Mouse (Mus musculus): ENCODE data around the gene Sec63. TPM values are rescaled to one million over a fixed set of nuclear protein-coding genes. Genes with fewer than 3 reads are reported as not detected.

Gene Sec63
- total RNA-seq, 1 experiment from 2014 or later = 37.6 TPM

- no peak for ATAC-seq (replicated peaks; ENCODE audit: low read depth, poor library complexity, severe bottlenecking)
These were observed 64.6 kb downstream of the Sec63 start for GRCm38 (mm10) chr10:42825923-42826322.

GRCm38 (mm10) chr10:42827155-42827554 lies 65.9 kb downstream of the Sec63 start:
- ATAC-seq (replicated peaks; ENCODE audit: low read depth, poor library complexity, severe bottlenecking) = no peak

DNA sequence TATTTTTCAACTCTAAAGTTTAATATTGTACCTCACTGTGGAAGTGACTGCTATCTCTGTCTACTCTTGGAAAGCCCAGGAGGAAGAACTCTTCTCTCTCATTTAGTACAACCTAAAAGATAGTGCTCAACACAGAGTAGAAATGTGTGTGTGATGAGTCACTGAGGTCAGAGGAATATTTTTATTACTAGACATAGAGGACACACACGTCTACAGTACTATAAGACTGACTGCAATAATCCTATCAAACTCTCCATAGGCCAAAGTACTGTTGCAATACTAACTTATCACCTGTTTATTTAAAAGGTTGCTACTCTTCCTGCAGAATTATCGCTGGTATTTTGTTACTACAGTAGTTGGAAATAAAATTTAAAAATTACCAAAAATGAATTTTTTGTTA lies 68.7 kb downstream of the Sec63 start:
- ATAC-seq (replicated peaks; ENCODE audit: low read depth, poor library complexity, severe bottlenecking) = no peak

GRCm38 (mm10) chr10:42830409-42830808 lies 69.1 kb downstream of the Sec63 start:
- no peak for ATAC-seq (replicated peaks; ENCODE audit: low read depth, poor library complexity, severe bottlenecking)

- no peak for ATAC-seq (replicated peaks; ENCODE audit: low read depth, poor library complexity, severe bottlenecking)
These were observed 71.4 kb downstream of the Sec63 start for GRCm38 (mm10) chr10:42832677-42833076.

DNA sequence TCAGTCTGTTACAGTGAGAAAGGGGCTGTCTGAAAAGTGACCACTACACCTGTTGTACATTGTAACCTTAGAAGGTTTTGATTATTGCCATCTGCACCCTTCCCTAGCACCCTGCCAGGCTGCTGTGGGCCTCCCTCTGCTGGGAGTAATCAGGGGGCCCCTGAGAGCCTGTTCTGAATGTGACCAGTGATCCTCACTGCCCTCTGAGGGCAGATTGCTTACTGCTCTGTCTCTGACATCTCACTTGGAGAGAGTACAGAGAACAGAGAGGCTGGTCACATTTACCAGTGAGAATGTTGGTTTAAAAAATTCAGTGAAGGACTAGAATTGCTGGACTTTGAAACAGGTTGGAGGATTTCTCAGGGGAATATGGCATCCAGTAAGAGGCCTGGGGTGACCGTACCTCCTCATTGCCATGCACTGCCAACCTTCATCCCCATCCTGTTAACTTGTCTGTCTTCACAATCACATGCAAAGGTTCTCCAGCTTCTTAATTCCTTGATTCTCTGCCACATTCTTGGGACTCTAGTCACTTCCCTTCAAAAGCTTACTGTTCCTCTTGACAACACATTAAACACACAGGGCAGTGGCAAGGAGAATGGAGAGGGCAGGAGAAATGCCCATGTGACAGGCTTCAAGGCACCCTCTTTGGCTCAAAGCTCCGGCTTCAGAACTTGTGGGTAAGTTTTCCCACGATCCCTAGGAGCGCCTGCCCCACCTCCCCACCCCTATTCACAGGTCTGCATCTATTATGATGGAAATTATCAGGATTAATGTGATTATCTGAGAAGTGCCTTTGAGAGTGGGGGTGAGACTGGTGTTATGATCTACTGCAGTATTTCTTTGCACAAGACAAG lies 72.8 kb downstream of the Sec63 start:
- ATAC-seq (replicated peaks; ENCODE audit: low read depth, poor library complexity, severe bottlenecking) = no peak

DNA sequence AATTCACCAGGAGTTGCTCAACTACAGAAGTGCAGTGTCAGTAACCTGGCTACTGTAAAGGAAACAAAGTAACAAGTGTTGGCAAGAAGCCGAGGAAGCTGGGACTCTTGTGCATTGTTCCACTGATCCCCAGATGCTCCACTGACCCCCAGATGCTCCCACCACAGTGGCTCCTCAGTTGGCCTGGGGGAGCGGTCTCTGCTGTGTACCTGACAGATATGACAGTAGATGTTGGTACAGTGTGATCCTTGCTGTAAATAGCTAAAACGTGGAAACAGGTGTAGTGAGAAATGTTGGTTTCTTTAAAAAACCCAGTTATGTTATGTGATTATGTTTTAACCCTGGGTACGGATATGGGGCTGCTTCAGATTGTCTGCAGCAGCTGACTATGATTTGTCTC lies 76.8 kb downstream of the Sec63 start:
- ATAC-seq (replicated peaks; ENCODE audit: low read depth, poor library complexity, severe bottlenecking) = no peak

GRCm38 (mm10) chr10:42838736-42839135 lies 77.4 kb downstream of the Sec63 start:
- ATAC-seq (replicated peaks; ENCODE audit: low read depth, poor library complexity, severe bottlenecking) = no peak

GRCm38 (mm10) chr10:42840036-42840435 lies 78.7 kb downstream of the Sec63 start:
- no peak for ATAC-seq (replicated peaks; ENCODE audit: low read depth, poor library complexity, severe bottlenecking)

GRCm38 (mm10) chr10:42841531-42842195 lies 80.4 kb downstream of the Sec63 start:
- ATAC-seq (replicated peaks; ENCODE audit: low read depth, poor library complexity, severe bottlenecking) = peak; percentile 58

GRCm38 (mm10) chr10:42842358-42842757 lies 81.1 kb downstream of the Sec63 start:
- peak; percentile 69 for ATAC-seq (replicated peaks; ENCODE audit: low read depth, poor library complexity, severe bottlenecking)

DNA sequence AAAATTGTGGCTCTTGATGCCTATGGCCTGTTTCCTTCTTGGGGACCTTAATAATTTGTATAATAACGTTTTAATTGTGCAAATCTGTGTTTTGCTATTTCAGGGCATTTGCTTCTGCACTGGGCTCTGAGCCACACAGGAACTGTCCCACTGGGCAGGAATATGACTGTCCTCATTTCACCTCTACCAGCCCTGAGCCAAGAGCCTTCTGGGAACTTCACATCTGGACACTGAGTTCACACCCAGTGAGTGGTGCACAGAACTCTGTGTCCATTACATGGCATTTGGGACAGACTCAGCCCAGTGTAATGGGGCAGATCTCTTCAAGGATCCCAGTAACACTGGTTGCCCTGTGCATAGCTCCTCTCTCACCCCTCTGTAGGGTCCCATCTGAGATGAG lies 82.1 kb downstream of the Sec63 start:
- ATAC-seq (replicated peaks; ENCODE audit: low read depth, poor library complexity, severe bottlenecking) = no peak

- ATAC-seq (replicated peaks; ENCODE audit: low read depth, poor library complexity, severe bottlenecking) = no peak
These were observed 84.2 kb downstream of the Sec63 start for GRCm38 (mm10) chr10:42845480-42845879.

GRCm38 (mm10) chr10:42848179-42849080 lies 87.1 kb downstream of the Sec63 start:
- no peak for ATAC-seq (replicated peaks; ENCODE audit: low read depth, poor library complexity, severe bottlenecking)

- ATAC-seq (replicated peaks; ENCODE audit: low read depth, poor library complexity, severe bottlenecking) = no peak
These were observed 87.7 kb downstream of the Sec63 start for GRCm38 (mm10) chr10:42849081-42849400.

DNA sequence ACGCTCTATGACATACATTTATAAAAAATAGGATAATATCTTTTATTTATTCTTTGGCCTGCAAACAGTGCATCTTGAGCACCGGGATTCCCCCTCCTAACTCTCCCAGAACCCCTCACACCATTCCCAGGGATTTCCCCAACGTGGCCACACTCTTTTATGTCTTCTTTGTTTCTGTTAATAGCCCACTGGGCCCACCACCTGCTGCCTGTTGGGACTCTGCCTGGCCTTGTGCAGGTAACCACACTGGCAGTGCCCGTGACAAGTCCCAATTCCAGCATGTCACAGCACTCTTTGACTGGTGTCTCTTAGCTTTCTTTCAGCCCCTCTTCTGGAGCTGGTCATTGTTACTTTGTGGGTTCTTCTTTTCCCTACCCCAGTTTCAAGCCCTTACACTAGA lies 93.5 kb downstream of the Sec63 start:
- ATAC-seq (replicated peaks; ENCODE audit: low read depth, poor library complexity, severe bottlenecking) = no peak

DNA sequence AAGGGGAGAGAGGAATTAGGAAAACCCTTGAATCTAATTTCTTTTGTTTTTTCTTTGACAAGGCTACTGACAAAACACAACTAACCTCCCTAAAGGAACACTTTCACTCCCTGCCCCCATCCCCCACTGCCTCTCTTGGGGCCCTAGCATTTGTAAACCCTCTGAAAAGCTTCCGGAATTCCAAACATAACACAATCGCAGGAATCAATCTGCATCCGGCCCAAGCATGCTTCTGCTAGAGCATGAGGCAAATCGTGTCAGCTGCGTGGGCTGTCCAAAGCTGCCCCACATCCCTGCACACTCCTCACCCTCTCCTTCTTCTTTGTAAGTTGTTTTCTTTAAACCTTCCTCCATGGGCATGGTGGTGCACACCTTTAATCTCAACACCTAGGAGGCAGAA lies 94.0 kb downstream of the Sec63 start:
- ATAC-seq (replicated peaks; ENCODE audit: low read depth, poor library complexity, severe bottlenecking) = no peak

DNA sequence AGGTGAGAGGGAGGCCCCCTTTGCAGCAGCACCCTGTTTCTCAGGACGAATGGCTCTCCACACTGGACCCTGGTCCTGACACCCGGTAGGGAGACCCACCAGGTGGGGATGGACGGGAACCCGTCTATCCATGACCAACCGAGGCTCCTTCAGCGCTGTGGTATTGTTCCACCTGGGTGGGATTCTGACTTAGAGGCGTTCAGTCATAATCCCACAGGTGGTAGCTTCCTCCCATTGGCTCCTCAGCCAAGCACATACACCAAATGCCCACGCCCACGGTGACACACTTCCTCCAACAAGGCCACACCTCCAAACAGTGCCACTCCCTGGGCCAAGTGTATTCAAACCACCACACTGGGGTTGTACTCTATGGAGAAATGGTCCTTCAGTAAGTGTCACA lies 95.3 kb downstream of the Sec63 start:
- no peak for ATAC-seq (replicated peaks; ENCODE audit: low read depth, poor library complexity, severe bottlenecking)

- ATAC-seq (replicated peaks; ENCODE audit: low read depth, poor library complexity, severe bottlenecking) = no peak
These were observed 95.7 kb downstream of the Sec63 start for GRCm38 (mm10) chr10:42857021-42857420.

GRCm38 (mm10) chr10:42859781-42860158 lies 98.5 kb downstream of the Sec63 start:
- ATAC-seq (replicated peaks; ENCODE audit: low read depth, poor library complexity, severe bottlenecking) = no peak

Measured in common myeloid progenitor, adult 5-6 weeks (primary cell).